Mouse (Mus musculus) forebrain, embryonic 15.5 days (tissue): Measurements from ENCODE around the gene Agap3. TPM values are rescaled to one million over a fixed set of nuclear protein-coding genes. Genes with fewer than 3 reads are reported as not detected.
A peak's percentile ranks its signal among the peaks of the same experiment; 100 is the strongest.

Experiments
- ATAC-seq: fragments of 200-750 bp; cut with Nextera tagmentation; replicated peaks from 2 replicates; pipeline ENCODE4 v1.8.0; 2017; ENCODE audit warnings: mild to moderate bottlenecking, moderate TSS enrichment, moderate library complexity
- H3K27ac ChIP-seq: fragments of 300-500 bp; sonication (generic); replicated peaks from 2 replicates; pipeline ENCODE4 v1.5.1; 2015; ENCODE audit warnings: mild to moderate bottlenecking, inconsistent platforms
- H3K27me3 ChIP-seq: fragments of 300-500 bp; sonication (generic); 2 replicates; pipeline ENCODE4 v1.6.1; 2015; ENCODE audit warnings: inconsistent platforms
- H3K36me3 ChIP-seq: fragments of 300-500 bp; sonication (generic); 2 replicates; pipeline ENCODE4 v1.6.1; 2015; ENCODE audit warnings: mild to moderate bottlenecking, inconsistent platforms
- H3K4me1 ChIP-seq: fragments of 300-500 bp; sonication (generic); 2 replicates; pipeline ENCODE4 v1.6.1; 2015; ENCODE audit warnings: inconsistent platforms
- H3K4me2 ChIP-seq: fragments of 300-500 bp; sonication (generic); replicated peaks from 2 replicates; pipeline ENCODE4 v1.6.1; 2015; ENCODE audit warnings: mild to moderate bottlenecking, inconsistent platforms
- H3K4me3 ChIP-seq: fragments of 300-500 bp; sonication (generic); 2 replicates; pipeline ENCODE4 v1.5.1; 2015; ENCODE audit warnings: mild to moderate bottlenecking, inconsistent platforms
- H3K9ac ChIP-seq: fragments of 300-500 bp; sonication (generic); replicated peaks from 2 replicates; pipeline ENCODE4 v1.6.1; 2015; ENCODE audit warnings: mild to moderate bottlenecking, inconsistent platforms
- H3K9me3 ChIP-seq: fragments of 300-500 bp; sonication (generic); 2 replicates; pipeline ENCODE4 v1.6.1; 2016; ENCODE audit warnings: inconsistent platforms
- WGBS: fragments of 180-500 bp; shearing (Covaris S2); methylation state at CpG from one replicate; pipeline ENCODE4 v1.1.7; 2015; ENCODE audit warnings: mixed read lengths; 5-methylcytosine and 5-hydroxymethylcytosine counted together
- polyA plus RNA-seq: library from polyadenylated mRNA; unstranded; fragments of >200 nt; fragmentation: Nextera tagmentation; extraction: Ambion mirVana; gene quantifications from 2 replicates; pipeline ENCODE4 v1.2.1, GENCODE M21; 2015

Agap3 gene
- polyA plus RNA-seq, 1 experiment from 2014 or later = 76.9 TPM

DNA sequence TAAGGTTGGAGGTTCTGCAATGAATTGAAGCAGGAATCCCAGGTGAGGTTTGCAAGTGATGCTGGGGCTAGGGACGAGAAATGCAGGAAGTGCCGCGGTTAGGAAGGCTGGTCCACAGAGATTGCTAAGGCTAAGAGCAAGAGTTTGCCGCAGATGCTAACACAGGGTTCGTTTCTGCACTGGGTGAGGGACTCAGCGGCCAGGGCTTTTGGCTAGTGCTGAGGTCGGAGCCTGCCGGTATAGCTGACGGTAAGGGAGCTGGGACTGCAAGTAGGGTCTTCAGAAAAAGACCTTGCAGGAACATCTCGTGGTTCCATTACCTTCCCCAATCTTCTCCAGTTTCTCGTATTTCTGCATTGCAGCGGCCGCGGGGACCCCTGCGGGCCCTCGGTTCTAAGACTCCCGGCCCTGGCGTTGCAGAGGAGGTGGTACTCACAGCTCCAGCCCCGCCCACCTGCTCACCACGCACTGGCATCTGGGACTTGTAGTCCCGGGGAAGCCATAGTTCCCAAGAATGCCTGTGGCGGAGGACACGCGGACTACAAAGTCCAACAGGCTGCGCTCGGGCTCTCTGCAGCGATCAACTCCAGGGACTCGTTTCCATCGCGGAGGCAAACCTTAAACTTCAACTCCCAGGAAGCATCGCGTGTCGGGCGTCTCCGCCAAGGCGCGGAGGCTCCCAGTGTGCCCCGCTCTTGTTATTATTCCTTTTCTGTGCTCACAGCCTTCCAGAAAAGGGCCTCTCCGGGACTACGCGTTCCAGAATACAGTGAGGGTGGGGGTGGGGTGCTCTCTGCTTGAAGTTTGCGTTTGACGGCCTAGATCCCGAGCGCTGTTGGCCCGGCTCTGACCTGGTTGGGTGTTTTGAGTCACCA is 28.6 kb upstream of the Agap3 start, which contains the start of the genes Cdk5 and Slc4a2:
Gene Cdk5 (minus strand): TSS at position 402 of the 875 bp plus-strand sequence.
Gene Slc4a2 (plus strand): TSS at position 709 of the 875 bp plus-strand sequence.
- Histone ChIP-seq H3K4me2 (peak within 1 kb of the TSS; percentile 89), H3K4me3 (peak within 1 kb of the TSS; percentile 65), H3K4me1 (peaks cover 48% of the 10 kb centered on the region), H3K9ac (peak within 1 kb of the TSS; percentile 84), H3K27me3 (no peaks in the 10 kb centered on the region), H3K9me3 (no peaks in the 10 kb centered on the region), H3K36me3 (peaks cover 23% of the 10 kb centered on the region), H3K27ac (peak within 1 kb of the TSS; percentile 94)
- peak; percentile 97 for ATAC-seq
- WGBS = under 1% methylated on average over 46 of the region's 46 CpGs

GRCm38 (mm10) chr5:24424004-24424781 is 27.8 kb upstream of the Agap3 start:
- H3K4me2 ChIP-seq = peak overlapping the region; percentile 89
- no peaks in the 10 kb centered on the region for H3K27me3 ChIP-seq
- H3K36me3 ChIP-seq = peaks cover 18% of the 10 kb centered on the region
- WGBS = 11% methylated on average over 21 of the region's 21 CpGs
- peak overlapping the region; percentile 63 for H3K9ac ChIP-seq
- no peak; the same call in 1 of the 2 replicates for ATAC-seq
- H3K27ac ChIP-seq = peak overlapping the region; percentile 94
- H3K4me3 ChIP-seq = peak overlapping the region; percentile 65
- peaks cover 48% of the 10 kb centered on the region for H3K4me1 ChIP-seq
- H3K9me3 ChIP-seq = no peaks in the 10 kb centered on the region

GRCm38 (mm10) chr5:24424861-24425411 is 27.0 kb upstream of the Agap3 start:
- Histone ChIP-seq H3K27me3 (no peaks in the 10 kb centered on the region), H3K4me1 (peaks cover 48% of the 10 kb centered on the region), H3K4me3 (peak overlapping the region; percentile 65), H3K9me3 (no peaks in the 10 kb centered on the region), H3K27ac (peak overlapping the region; percentile 94), H3K4me2 (peak overlapping the region; percentile 89), H3K36me3 (peaks cover 11% of the 10 kb centered on the region), H3K9ac (peak overlapping the region; percentile 63)
- WGBS = 1% methylated on average over 60 of the region's 60 CpGs
- no peak for ATAC-seq

GRCm38 (mm10) chr5:24425421-24426036 is 26.4 kb upstream of the Agap3 start:
- Histone ChIP-seq H3K4me2 (peak overlapping the region; percentile 89), H3K27me3 (no peaks in the 10 kb centered on the region), H3K4me1 (peaks cover 48% of the 10 kb centered on the region), H3K27ac (peak overlapping the region; percentile 18; the same call in 1 of the 2 replicates), H3K4me3 (peak overlapping the region; percentile 65), H3K9ac (peak overlapping the region; percentile 63), H3K36me3 (peaks cover 6% of the 10 kb centered on the region), H3K9me3 (no peaks in the 10 kb centered on the region)
- WGBS = under 1% methylated on average over 26 of the region's 30 CpGs
- ATAC-seq = no peak

DNA sequence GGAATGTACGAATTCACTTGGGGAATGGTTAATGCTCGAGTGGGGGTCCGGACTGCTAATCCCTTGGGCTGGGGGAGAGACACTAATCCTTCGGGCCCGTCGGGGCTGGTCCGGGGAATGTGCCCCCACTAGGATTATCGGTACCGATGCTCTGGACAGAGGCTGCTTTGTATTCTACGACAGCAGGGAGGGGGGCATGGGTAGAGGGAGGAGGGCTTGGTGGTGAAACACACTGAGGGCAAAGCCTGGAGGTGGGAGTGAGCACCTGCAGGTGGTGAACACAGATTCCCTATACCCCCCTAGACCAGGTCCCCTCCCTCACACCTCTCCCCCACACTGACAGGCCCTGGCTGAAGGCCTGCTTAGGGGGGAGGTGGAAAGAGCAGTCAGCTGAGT is 25.9 kb upstream of the Agap3 start:
- H3K9ac ChIP-seq = peak overlapping the region; percentile 63; the same call in 1 of the 2 replicates
- 1% methylated on average over 10 of the region's 10 CpGs for WGBS
- no peaks in the 10 kb centered on the region for H3K9me3 ChIP-seq
- H3K27ac ChIP-seq = no peak overlapping the region
- peak overlapping the region; percentile 65 for H3K4me3 ChIP-seq
- H3K4me2 ChIP-seq = peak overlapping the region; percentile 89
- peaks cover 2% of the 10 kb centered on the region; the same call in 1 of the 2 replicates for H3K36me3 ChIP-seq
- no peaks in the 10 kb centered on the region for H3K27me3 ChIP-seq
- ATAC-seq = no peak
- H3K4me1 ChIP-seq = peaks cover 48% of the 10 kb centered on the region

DNA sequence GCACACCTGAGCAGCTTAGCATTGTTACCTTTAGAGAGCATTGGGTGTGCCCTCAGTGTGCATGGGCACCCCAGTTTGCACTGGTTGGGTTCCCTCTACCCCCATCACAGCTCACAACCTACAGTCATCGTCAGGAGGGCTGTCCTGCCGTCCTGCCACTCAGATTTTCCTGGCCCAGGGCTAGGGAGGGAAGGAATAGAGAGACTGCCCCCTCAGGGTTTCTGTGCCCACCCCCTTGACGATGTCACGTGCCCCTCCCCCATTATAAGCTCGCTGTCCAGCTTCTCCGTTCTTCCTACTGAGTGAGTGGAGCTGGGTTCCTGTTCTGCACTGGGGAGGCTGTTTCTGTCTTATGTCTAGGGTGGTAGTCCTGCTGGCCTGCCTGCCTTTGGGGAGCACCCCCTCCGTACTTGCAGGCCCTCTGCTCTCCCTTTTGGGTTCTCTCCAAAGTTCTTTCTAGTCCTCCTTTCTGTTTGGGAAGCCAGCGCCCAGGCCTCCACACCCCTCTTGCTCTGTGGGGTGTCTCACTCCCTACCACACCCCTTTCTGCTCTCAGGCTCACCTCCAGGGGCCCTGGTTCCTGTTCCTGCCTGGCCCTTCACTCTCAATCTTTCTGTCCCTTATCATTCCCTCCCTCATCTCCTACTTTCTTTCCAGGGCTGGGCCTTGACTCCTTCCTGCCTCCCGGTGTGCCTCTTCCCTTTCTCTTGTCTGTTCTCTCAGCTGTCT is 25.3 kb upstream of the Agap3 start:
- H3K4me1 ChIP-seq = peaks cover 48% of the 10 kb centered on the region
- H3K4me3 ChIP-seq = peak overlapping the region; percentile 65; the same call in 1 of the 2 replicates
- no peaks in the 10 kb centered on the region for H3K27me3 ChIP-seq
- H3K4me2 ChIP-seq = peak overlapping the region; percentile 89; the same call in 1 of the 2 replicates
- no peak overlapping the region for H3K27ac ChIP-seq
- peaks cover 8% of the 10 kb centered on the region; the same call in 1 of the 2 replicates for H3K36me3 ChIP-seq
- 14% methylated on average over 9 of the region's 9 CpGs for WGBS
- ATAC-seq = no peak
- H3K9ac ChIP-seq = no peak overlapping the region
- no peaks in the 10 kb centered on the region for H3K9me3 ChIP-seq

- H3K4me2 ChIP-seq = no peak overlapping the region
- H3K4me3 ChIP-seq = no peak overlapping the region
- WGBS = 10% methylated on average over 12 of the region's 12 CpGs
- peaks cover 43% of the 10 kb centered on the region for H3K4me1 ChIP-seq
- peaks cover 10% of the 10 kb centered on the region; the same call in 1 of the 2 replicates for H3K36me3 ChIP-seq
- no peak for ATAC-seq
- H3K9ac ChIP-seq = no peak overlapping the region
- no peak overlapping the region for H3K27ac ChIP-seq
- H3K27me3 ChIP-seq = no peaks in the 10 kb centered on the region
- H3K9me3 ChIP-seq = no peaks in the 10 kb centered on the region
Observed at GRCm38 (mm10) chr5:24427285-24427633, 24.7 kb upstream of the Agap3 start.

DNA sequence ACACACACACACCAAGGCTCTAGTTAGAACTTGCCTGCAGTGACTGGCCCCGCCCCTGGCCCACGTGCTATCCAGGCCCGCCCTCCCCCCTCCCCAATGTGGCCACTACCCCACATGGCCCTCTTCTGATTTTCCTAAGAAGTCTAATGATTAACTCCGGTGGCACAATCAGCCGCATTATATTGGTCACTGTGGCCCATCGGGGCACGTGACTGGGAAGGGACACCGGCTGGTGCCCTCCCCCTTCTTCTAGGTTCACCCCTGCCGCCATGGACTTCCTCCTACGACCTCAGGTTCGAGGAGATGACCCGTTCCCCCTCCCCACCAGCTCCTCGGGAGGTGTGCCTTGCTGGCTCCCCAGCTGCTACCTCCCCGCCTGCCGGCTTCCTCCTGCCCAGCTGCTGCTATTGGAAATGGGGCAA is 24.0 kb upstream of the Agap3 start:
- WGBS = 9% methylated on average over 15 of the region's 15 CpGs
- Histone ChIP-seq H3K36me3 (peaks cover 13% of the 10 kb centered on the region; the same call in 1 of the 2 replicates), H3K27ac (no peak overlapping the region), H3K27me3 (no peaks in the 10 kb centered on the region), H3K9me3 (no peaks in the 10 kb centered on the region), H3K4me1 (peaks cover 36% of the 10 kb centered on the region), H3K9ac (no peak overlapping the region), H3K4me2 (no peak overlapping the region), H3K4me3 (no peak overlapping the region)
- no peak for ATAC-seq

DNA sequence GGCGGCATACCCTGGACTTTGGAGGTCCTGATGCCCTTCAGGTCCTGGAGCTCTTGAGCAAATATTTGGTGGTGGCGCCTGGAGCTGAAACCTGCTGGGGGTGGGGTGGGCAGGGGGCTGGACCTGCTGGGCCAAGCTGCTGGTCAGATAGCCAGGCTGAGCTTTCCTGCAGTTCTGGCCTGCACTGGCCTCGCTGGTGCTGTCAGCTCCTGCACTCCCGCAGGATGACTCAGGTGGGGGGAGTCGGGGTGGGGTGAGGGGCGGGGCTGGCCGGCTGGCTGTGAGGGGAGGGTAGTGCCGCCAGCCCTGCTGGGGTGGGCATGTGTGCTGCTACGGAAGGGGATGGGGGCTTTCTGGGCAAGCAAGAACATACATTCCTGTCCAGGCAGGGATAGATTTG is 23.4 kb upstream of the Agap3 start:
- H3K27ac ChIP-seq = no peak overlapping the region
- no peaks in the 10 kb centered on the region for H3K27me3 ChIP-seq
- H3K9me3 ChIP-seq = no peaks in the 10 kb centered on the region
- no peak overlapping the region for H3K9ac ChIP-seq
- no peak for ATAC-seq
- peaks cover 35% of the 10 kb centered on the region for H3K4me1 ChIP-seq
- no peak overlapping the region for H3K4me2 ChIP-seq
- H3K4me3 ChIP-seq = no peak overlapping the region
- peaks cover 17% of the 10 kb centered on the region; the same call in 1 of the 2 replicates for H3K36me3 ChIP-seq
- 21% methylated on average over 9 of the region's 9 CpGs for WGBS

GRCm38 (mm10) chr5:24433993-24434392 is 18.0 kb upstream of the Agap3 start:
- Histone ChIP-seq H3K9ac (no peak overlapping the region), H3K36me3 (peaks cover 24% of the 10 kb centered on the region), H3K4me3 (no peak overlapping the region), H3K27me3 (no peaks in the 10 kb centered on the region), H3K27ac (no peak overlapping the region), H3K4me1 (no peaks in the 10 kb centered on the region), H3K9me3 (no peaks in the 10 kb centered on the region), H3K4me2 (no peak overlapping the region)
- WGBS = 92% methylated on average over 8 of the region's 8 CpGs
- no peak for ATAC-seq

DNA sequence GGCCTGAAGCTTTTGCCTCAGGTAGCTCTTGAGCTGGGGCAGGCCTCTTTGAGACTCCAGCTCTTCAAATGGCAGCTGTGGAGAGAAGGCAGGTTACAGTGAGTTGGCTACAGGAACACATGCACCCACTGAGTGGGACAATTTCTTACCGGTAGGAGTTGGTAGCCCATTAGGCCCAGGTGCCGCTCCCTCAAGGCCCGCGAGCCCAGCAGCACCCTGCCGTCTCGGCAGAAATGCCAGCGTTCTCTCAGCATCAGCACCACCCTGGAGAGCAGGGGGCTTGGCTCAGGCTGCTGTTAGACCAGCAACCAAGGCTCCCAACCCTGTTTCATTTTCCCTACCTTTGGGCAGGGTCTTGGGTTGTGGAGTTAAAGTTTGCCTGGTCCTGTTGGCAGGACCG is 10.8 kb upstream of the Agap3 start:
- no peak overlapping the region for H3K9ac ChIP-seq
- H3K36me3 ChIP-seq = peaks cover 25% of the 10 kb centered on the region
- H3K27ac ChIP-seq = no peak overlapping the region
- no peak for ATAC-seq
- H3K4me1 ChIP-seq = peaks cover 17% of the 10 kb centered on the region
- no peaks in the 10 kb centered on the region for H3K27me3 ChIP-seq
- H3K9me3 ChIP-seq = no peaks in the 10 kb centered on the region
- no peak overlapping the region for H3K4me2 ChIP-seq
- H3K4me3 ChIP-seq = no peak overlapping the region
- 90% methylated on average over 8 of the region's 8 CpGs for WGBS
